Mouse (Mus musculus) bone marrow, adult 2 months (tissue): ENCODE data around the gene Rbmxl2. TPM values are rescaled to one million over a fixed set of nuclear protein-coding genes. Genes with fewer than 3 reads are reported as not detected.

Experiments
- H3K27ac ChIP-seq: fragments of 200-500 bp; 2 replicates; pipeline ENCODE4 v1.5.1; 2012; ENCODE audit warnings: low read depth, mild to moderate bottlenecking, control low read depth, inconsistent platforms, low read length; ENCODE audit not compliant: control insufficient read depth, poor library complexity, insufficient read depth
- H3K4me1 ChIP-seq: fragments of 200-500 bp; 2 replicates; pipeline ENCODE4 v1.6.1; 2011; ENCODE audit warnings: low read length; ENCODE audit not compliant: control insufficient read depth, insufficient read depth
- H3K4me3 ChIP-seq: fragments of 200-500 bp; replicated peaks from 2 replicates; pipeline ENCODE3; 2011; ENCODE audit warnings: mild to moderate bottlenecking, low read depth, low read length, control low read depth; ENCODE audit not compliant: control insufficient read depth
- CTCF ChIP-seq: fragments of 200-500 bp; IDR thresholded peaks from 2 replicates; pipeline ENCODE4 v1.5.1; 2011; ENCODE audit warnings: low read length, control low read depth; ENCODE audit not compliant: control insufficient read depth, insufficient read depth
- POLR2A ChIP-seq: fragments of 200-500 bp; IDR thresholded peaks from 2 replicates; pipeline ENCODE4 v1.6.1; 2011; ENCODE audit warnings: low read depth, mild to moderate bottlenecking, control low read depth, low read length, borderline replicate concordance; ENCODE audit not compliant: control insufficient read depth
- WGBS: fragments of 180-500 bp; shearing (Covaris S2); methylation state at CpG from one replicate; pipeline ENCODE4 v1.1.7; 2018; 5-methylcytosine and 5-hydroxymethylcytosine counted together
- polyA plus RNA-seq: library from polyadenylated mRNA; stranded (reverse); fragments of >200 nt; gene quantifications from 2 replicates; pipeline ENCODE4 v1.2.4, GENCODE M21; 2011; ENCODE audit warnings: low replicate concordance; ENCODE audit not compliant: missing spikeins, insufficient read depth, insufficient read length

Rbmxl2 gene
- 5.5 TPM in 1 of 2 replicates, not detected in the other for polyA plus RNA-seq

- Histone ChIP-seq H3K4me3 (no peak within 1 kb of the TSS), H3K4me1 (no peaks in the 10 kb centered on the region), H3K27ac (no peak within 1 kb of the TSS)
- TF ChIP-seq CTCF, result no peak
- no peak for TF ChIP-seq POLR2A
- 47% methylated on average over 70 of the region's 70 CpGs for WGBS
Measured at GRCm38 (mm10) chr7:107209204-107209860, at the start of gene Rbmxl2. Rbmxl2 (plus strand) TSS chr7:107209445.

- no peak within 1 kb of the TSS for H3K27ac ChIP-seq
- no peaks in the 10 kb centered on the region for H3K4me1 ChIP-seq
- TF ChIP-seq POLR2A (no peak), CTCF (no peak)
- 76% methylated on average over 10 of the region's 10 CpGs for WGBS
- H3K4me3 ChIP-seq, result no peak within 1 kb of the TSS
Measured at GRCm38 (mm10) chr7:107166690-107167089, 42.6 kb upstream of the Rbmxl2 start, which contains the start of gene Nlrp14. Nlrp14 (plus strand) TSS chr7:107166990.

- Histone ChIP-seq H3K4me3 (no peak overlapping the region), H3K4me1 (no peaks in the 10 kb centered on the region), H3K27ac (no peak overlapping the region)
- TF ChIP-seq CTCF (no peak), POLR2A (no peak)
- 38% methylated on average over 2 of the region's 2 CpGs for WGBS
Measured at GRCm38 (mm10) chr7:107180406-107180805, 28.8 kb upstream of the Rbmxl2 start.

GRCm38 (mm10) chr7:107201817-107202216, 7.4 kb upstream of the Rbmxl2 start:
- TF ChIP-seq POLR2A (no peak), CTCF (no peak)
- Histone ChIP-seq H3K4me3 (no peak overlapping the region), H3K27ac (no peak overlapping the region), H3K4me1 (no peaks in the 10 kb centered on the region)
- WGBS, result 35% methylated on average over 3 of the region's 3 CpGs

- Histone ChIP-seq H3K4me1 (no peaks in the 10 kb centered on the region), H3K27ac (no peak overlapping the region), H3K4me3 (no peak overlapping the region)
- no peak for TF ChIP-seq CTCF
- no peak for TF ChIP-seq POLR2A
- 82% methylated on average over 3 of the region's 3 CpGs for WGBS
Measured at GRCm38 (mm10) chr7:107207843-107208242, 1.4 kb upstream of the Rbmxl2 start.

- TF ChIP-seq CTCF (no peak), POLR2A (no peak)
- Histone ChIP-seq H3K4me3 (no peak overlapping the region), H3K27ac (no peak overlapping the region), H3K4me1 (no peaks in the 10 kb centered on the region)
- 47% methylated on average over 77 of the region's 77 CpGs for WGBS
Measured at GRCm38 (mm10) chr7:107210126-107210576, 906 bp downstream of the Rbmxl2 start.

GRCm38 (mm10) chr7:107215723-107216122, 6.5 kb downstream of the Rbmxl2 start:
- no peak for TF ChIP-seq CTCF
- TF ChIP-seq POLR2A, result no peak
- no peaks in the 10 kb centered on the region for H3K4me1 ChIP-seq
- H3K27ac ChIP-seq, result no peak overlapping the region

GRCm38 (mm10) chr7:107216845-107217244, 7.6 kb downstream of the Rbmxl2 start:
- no peak overlapping the region for H3K4me3 ChIP-seq
- no peak for TF ChIP-seq CTCF
- TF ChIP-seq POLR2A, result no peak
- WGBS, result 65% methylated on average over 2 of the region's 2 CpGs
- H3K4me1 ChIP-seq, result no peaks in the 10 kb centered on the region
- H3K27ac ChIP-seq, result no peak overlapping the region

More at GRCm38 (mm10) chr7:107215723-107216122, 6.5 kb downstream of the Rbmxl2 start:
- no peak overlapping the region for H3K4me3 ChIP-seq
